Mouse (Mus musculus): ENCODE data around the gene Rerg.

Gene Rerg

DNA sequence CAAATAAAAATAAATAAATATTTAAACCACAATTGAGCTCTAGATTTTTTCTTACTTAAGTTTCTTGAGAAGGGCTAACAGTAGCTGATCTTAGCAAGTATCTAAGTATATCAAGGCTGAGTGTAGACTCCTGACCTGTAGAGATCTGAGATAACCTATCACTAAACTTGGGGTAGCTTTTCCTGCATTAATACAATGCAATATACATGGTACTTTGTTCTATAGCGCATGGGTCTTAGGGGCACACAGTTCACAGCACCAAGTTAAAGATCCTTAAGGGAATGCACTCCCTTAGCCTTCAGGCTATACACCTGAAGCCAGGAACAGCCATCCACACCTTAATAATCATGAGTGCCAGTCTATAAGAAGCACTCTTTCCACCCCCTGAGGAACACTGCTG lies 38.5 kb downstream of the Rerg start:
- no peak for DNase-seq (ENCODE audit: low spot score in 2 of 2)

DNA sequence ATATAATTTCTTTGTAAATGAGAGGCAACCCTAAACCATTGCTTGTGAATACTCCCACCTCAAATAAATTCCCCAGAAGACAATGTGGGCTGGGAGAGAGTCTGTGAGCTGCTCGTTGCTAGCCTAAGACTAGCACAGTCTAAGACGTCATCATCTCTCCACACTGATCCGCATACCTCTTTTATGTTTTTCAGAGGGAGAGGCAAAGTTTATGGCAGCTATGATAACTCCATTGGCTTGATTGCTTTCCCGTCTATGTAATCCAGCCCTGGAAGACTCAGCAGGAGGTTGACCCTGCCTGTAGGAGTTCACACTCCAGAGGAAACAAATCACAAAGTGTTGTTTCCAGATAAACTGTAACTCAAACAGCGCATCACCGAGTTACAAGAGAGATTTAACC lies 38.9 kb downstream of the Rerg start:
- no peak for DNase-seq (ENCODE audit: low spot score in 2 of 2)

DNA sequence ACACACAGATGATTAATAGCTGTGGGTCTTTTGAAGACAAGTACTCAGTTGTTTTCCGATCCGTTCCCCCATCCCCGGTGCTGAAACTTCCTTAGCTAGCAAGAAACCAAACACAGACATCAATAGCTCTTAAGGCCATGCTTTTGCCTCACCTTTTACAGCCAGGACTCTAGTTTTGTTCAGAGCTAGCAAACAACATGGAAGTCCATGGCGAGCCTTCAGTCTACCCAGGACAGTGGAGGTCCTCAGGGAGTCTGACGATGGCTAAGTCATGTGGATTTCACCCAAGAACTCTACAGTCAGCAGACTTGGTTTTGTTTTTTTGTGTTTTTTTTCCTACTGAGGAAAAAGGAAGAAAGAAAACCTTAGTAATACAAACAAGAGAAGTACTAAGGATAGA lies 43.4 kb downstream of the Rerg start:
- no peak for DNase-seq (ENCODE audit: low spot score in 2 of 2)

DNA sequence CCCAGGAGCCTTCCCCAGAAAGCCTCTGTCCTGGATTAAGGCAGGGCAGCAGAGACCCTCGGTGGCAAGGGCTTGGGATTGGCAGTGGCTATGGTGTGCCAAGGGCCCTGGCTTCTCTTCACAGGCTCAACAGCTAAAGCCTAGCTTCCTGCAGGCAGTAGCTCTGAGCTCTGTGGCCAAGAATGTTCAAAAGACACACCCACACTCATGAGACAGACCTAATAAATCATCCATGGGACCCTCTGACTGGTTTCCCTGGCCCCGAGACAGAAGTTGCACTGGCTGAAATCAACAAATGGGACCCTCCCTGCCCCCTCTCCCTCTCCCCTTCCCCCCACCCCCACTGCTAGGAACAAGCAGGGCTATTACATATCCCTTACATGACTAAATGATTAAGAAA lies 44.1 kb downstream of the Rerg start:
- no peak for DNase-seq (ENCODE audit: low spot score in 2 of 2)

DNA sequence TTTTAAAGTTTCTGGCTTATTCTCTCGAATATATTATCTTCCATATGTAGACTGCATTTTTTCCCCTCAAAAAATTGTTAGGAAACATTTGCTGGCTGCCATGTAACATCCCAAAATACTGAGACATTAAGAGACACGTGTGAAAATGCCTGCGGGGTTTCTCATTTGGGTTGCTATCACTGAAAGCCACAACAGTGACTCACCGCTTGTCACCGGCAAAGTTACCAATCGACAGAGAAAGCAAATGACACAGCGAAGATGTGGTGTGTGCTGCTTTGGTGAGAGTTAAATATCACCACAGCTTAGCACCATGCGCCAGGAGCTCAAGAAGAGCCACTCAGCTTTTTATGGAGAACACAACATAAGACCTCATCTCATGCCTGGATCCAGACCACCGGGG lies 44.9 kb downstream of the Rerg start:
- no peak for DNase-seq (ENCODE audit: low spot score in 2 of 2)

DNA sequence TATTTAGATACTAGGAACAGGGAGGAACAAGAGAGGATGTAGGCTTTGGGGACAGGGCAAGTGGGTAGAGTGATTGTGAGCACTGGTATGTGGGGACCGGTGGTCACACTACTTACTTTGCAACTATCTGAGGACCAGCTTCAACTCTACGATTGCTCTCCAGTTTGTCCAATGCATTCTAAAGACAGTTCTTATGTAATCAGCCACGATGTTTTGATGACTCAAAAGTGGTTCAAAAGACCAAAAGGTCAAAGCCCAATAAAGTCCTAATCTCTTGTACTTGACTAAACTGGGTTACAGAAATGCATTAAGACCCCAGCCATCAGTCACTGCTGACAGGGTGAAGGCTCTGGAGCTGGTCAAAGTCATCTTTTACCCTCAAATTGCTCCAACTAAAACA lies 45.3 kb downstream of the Rerg start:
- DNase-seq (ENCODE audit: low spot score in 2 of 2), result no peak

DNA sequence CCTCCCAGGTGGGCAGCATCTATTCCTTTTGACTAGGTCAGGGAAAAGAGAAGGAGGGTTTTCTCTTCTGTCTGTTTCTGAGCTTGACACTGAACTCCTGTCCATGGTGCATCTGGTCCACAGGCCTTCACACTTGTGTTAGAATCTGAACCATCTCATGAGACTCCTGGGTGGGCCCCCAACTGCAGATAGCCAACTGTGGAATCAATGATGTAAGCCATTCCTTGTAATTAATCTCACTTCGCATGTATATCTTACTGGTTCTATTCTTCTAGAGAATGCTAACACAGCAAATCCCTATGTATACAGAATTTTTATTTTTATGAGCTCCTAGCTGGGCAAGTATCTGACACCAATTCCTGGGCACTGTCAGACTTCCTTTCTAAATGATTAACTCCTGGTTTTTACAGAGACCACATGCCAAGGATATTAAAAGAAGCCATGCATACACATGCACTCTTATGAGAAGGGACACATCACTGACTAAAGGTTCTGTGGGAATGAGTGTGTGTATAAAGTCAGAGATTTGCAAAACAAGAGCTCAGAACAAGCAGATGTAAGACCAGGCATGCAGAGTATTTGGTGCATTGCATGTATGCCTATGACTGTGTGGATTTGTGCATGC lies 53.3 kb downstream of the Rerg start:
- no peak for DNase-seq (ENCODE audit: low spot score in 2 of 2)

DNA sequence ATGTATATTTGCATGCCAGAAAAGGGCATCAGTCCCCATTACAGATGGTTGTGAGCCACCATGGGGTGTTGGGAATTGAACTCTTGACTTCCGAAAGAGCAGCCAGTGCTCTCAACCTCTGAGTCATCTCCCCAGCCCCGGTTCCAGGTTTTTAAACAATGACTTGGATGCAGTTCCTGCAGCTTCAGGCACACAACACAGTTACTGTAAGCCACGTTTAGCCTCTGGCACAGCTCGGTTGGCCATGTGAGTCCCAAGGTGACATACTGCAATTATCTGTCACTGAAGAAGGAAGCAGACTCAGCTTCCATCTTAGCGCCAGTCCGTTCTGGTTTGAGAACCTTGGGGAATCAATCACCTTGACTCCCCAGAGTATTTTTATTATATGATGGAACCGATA lies 55.4 kb downstream of the Rerg start:
- no peak for DNase-seq (ENCODE audit: low spot score in 2 of 2)

DNA sequence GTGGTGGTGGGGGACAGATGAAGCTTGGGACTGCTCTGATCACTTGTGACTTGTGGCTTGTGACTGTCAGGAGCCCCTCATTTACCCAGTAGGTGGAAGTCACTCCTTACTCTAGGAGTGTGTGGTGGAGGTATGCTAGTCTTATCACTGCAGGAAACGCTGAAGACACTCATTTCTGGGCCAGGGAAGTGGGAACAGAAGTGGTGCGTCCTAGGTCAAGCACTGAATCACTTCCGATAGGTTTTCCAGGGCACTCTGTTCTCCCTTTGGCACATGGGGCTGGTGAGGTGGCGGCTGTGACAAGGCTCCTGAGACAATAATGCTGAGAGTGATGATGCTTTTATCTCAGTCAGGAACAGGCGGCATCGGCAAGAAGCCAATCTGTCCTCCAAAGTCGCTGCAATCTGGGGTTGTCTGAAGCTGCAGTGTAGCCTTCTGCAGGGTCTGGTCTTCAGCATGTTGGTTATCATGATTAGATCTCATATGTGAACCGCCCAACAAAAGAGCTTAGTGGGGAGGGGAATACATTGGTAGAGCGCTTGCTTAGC lies 59.0 kb downstream of the Rerg start:
- DNase-seq (ENCODE audit: low spot score in 2 of 2), result no peak

DNA sequence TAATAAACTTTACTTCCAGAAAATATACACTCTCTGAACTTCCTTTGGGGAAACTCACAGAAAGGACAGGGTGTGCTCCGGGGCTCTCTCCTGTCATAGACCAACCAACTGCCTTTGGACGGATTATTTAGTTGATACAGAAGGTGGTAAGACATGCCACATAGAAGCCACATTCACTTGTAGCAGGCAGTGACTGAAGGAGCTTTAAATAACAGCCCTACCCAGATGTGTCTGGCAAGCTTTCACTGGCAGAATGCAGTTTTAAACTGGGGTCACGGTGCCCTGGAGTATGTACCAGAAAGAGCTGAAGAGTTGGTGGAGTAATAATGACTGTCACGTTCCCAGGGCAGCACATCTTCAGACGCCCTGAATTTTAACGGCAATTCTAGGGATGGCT lies 59.5 kb downstream of the Rerg start:
- DNase-seq (ENCODE audit: low spot score in 2 of 2), result no peak

DNA sequence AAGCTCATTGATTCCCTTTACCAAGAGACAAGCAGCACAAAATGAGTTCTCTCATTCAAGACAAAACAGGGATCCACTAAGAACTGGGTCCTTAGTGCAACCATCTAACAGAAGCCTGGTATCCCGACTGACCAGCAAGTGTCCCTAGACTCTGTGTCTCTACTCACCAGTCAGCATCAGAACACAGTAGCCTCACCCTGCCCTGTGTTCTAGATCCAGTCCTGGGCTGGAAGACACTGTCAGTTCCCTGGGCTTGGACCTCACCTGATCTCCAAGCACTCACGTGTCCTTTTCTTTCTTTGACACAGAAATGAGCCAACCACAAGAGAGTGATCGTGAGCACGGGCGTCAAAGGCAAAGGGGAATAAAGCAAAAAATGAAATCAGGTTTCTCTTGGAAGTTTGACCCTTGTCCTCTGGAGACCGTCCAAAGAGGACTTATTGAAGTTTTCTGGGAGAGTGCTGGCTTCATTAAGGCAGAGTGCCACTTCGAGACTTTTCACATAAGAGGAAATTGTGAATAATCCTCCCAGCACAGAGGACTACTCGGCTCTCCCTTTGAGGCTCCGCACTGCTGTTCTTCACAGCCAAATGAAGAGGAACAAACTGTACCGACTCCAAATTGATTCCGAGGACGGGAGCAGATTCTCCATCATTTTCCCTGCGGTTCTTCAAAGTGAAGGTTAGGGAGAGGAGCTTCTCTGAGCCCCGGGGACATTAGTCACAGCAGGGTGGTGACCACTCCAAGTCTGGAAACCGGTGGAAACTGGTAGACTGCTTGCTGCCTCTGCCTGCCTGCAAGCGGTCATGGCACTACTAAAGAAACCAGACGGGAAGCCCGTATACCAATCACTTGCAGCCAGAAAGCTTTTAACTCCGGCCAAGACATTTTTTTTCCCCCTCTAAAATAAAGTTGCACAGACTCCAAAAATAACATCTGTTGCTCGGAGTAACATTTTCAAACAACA lies 60.2 kb downstream of the Rerg start:
- no peak for DNase-seq (ENCODE audit: low spot score in 2 of 2)

DNA sequence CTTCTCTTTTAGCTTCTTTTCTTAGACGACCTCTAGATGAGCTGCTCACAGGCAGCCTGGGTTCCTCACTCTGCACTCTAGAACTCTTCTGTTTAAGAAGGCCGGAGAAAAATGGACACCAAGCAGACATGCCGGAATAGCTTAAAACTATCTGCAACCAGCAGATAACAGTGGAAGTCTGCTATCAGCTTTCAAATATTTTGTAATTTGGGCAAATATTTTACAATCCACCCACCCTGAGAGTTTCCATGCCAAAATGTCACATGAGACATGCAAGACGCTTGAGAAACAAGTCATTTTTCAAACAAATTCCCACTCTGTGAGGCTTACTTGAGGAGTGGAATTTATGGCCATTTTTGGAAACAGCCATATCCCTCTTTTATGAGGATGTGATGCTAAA lies 65.0 kb downstream of the Rerg start:
- DNase-seq (ENCODE audit: low spot score in 2 of 2), result no peak

DNA sequence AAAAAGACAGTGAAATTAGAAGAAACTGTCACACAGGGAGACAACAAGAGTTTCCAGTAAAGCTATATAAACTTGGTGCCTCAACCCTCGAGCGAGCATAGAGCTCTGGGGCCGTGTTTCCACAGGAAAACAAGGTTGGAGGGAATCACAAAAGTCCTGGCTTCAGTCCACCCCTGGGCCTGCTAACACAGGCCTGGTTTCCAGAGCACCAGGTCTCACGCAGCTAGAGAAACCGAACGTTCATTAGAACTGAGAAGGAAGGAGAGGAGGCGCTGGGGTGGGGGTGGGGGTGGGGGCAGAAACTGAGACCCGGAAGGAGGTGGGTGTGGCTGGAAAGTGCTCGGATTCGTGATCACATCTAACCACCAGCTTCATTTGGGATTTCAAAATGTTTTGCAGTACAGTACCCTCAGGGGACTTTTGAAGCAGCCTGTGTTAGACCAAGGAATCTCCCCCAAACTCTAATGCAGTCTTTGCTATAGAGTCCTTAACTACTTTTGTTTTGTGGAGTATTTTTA lies 67.6 kb downstream of the Rerg start:
- DNase-seq (ENCODE audit: low spot score in 2 of 2), result no peak

DNA sequence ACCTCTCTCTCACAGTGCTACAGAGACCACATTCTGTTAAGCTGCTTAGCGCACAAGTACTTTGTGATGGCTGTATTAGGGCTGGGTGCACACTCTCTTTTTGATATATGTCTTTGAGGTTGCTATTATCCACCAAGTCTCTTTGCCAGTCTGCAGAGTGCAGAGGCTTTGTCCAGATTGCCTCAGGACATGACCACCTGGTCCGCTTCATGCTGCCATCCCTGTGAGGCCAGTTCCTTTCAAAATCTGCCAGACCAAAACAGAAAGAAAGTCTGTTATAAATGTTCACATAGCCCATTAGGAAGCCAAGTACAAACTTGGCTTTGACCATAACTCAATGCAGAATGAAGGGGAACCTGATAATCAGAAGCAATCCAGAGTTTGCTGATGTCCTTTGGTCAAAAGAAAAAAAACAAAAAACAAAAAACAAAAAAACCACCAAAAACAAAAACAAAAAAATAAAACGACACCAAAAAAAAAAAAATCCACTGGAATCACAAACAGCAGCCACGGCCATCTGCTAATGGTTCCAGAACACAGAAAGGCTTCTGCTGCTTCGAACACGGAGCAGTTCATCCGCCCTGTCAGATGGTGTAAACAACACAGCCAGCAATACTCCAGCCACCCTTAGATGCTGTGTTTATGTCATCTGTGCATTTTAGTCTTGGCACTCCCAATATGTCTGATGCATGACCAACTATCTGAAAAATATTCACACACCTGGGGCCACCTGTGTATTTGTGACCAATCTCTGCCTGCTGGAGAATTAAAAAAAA lies 68.2 kb downstream of the Rerg start:
- no peak for DNase-seq (ENCODE audit: low spot score in 2 of 2)

DNA sequence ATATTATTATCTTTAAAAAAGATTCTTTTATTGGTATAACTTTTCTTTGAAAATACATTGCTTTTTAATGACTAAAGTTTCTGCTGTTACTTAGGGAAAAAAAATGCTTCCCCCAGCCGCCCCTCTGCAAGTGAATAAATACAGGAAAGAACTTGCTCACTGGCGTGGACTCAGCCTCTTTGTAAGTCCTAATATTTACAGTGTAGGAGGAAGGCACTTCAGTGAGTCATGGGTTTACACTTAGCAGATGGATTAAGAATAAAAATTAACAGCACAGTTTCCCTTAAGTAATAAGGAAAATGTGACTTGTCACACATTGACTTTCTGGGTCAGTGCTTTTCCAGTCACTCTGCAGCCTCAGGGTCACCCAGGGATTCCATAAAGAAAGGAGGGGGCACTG lies 70.0 kb downstream of the Rerg start:
- DNase-seq (ENCODE audit: low spot score in 2 of 2), result no peak

DNA sequence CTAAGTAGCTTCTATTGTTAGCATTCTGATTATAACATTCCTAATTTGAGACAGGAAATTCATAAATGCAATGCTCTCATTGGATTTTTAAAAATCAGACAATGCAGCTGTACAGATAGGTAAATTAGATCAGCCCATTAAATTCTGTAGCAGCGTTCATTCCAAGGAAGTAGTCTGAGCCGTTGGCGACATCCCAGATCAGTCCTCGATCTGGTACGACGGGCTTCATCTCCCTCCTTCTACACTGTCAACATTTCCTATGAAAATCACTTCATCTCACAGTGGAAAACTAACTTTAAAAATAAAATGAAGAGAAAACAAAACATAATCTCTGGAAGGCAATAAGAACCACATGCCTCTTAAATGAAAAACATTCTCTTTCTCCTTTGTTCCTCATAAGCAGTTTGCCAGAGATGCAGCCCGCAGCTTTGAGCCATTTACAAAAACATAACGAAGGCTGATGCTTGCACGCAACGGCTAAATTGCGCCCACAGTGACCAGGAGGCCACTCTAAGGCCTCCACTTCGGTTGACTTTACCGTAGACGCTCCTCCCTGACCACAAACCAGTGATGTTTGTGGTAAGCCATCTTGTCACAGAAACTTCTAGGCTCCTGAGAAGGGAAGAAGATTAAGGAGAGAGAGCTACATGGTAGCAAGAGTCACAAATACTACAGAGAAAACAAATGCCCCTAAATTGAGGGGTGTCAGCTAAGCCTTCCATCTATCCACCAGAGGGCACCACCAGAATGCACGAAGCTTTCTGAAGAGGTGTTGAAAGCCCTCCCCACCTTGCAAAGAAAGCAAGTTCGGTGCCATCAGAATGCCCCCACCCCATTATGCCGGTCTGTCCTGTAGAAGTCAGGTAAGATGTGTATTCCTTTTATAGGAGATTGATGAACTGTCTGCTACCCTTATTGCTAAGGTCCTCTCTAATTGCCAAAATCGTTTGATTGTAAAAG lies 71.8 kb downstream of the Rerg start:
- DNase-seq (ENCODE audit: low spot score in 2 of 2), result peak in 1 of 2 experiments; percentile 41

DNA sequence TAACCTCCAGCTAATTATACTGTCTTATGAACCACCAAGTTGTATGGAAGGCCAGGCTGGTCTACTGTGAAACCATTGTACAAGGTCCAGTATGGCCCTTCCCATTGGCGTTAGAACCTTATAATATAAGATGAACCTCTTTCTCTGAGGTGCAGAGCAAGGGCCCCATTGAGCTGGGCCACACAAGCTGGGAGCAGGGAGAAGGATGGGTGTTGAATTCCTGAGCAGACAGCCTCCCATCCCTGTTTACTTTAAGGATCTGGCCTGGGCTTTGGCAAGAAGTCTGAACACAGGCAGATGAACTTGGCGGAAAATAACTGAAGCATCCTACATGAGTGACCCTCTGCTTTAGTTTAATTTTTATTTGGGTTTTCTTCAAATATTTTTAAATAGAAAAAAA lies 75.8 kb downstream of the Rerg start:
- no peak for DNase-seq (ENCODE audit: low spot score in 2 of 2)

DNA sequence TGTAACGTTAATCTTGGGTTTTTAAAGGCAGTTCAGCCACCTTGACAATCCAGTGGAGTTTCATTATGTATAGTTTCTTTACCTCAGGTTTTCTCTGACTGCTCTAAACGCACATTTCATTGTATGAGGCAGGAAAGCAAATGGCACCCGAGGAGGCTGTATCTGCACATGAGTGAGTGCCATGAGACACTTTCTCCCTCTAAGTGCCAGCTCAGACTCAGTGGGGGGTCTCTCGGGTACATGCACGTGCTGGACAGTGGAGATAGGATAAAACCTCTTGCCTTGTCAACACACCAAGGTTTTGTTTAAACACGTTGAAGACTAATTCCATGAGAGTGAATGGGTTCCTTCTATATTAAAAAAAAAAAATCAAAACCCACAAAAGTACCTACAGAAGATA lies 81.8 kb downstream of the Rerg start:
- no peak for DNase-seq (ENCODE audit: low spot score in 2 of 2)

DNA sequence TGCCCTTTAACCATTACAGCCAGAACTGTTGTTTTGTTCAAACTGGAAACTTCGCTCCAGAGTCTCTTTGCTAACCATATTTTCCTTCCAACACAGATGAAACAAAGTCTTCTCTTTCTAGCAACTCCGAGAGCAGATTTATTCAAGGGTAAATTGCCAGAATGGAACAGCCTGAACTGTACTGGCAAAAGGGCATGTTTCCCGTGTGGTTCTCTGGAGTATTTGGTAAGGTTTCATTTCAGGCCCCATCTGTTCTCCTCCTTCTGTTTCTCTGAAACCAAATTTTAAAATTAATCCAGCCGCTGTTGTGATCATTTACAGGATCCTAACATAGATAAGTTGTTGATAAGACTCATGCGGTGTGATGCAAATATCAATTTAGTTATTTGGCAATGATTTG lies 82.3 kb downstream of the Rerg start:
- no peak for DNase-seq (ENCODE audit: low spot score in 2 of 2)

DNA sequence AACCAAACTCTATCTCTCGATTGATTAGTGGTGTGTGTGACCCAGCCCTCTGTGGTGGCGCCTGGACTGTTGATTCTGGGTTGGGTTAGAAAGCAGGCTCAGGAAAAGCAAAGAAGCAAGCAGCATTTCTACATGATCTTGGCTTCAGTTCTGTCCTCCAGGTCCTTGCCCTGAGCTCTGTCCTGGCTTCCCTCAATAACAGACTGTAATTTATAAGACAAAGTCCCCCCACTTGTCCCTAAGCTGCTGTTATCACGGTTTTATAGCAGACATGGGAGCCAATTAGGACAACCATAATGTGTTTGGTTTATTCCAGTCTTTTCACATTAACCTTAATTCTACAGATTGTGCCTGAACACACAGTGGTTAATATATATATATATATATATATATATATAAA lies 82.8 kb downstream of the Rerg start:
- DNase-seq (ENCODE audit: low spot score in 2 of 2), result no peak

DNA sequence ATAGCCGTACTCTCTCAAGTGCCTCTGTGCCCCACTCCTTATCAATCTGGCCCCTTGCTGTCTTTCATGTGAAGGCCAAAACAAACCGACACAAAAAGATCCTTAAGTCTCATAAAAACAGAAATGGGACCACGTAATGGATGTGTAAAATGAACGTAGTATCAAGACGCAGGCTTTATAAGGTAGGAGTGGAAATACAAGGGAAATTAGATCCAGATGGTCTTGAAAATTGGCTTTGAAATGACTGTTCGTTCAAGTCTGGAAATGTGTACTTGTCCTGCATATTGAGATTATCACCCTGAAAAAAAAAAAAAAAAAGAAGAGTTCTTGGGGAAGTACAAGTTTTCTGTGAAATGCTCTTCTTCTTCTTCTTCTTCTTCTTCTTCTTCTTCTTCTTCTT lies 90.6 kb downstream of the Rerg start:
- no peak for DNase-seq (ENCODE audit: low spot score in 2 of 2)
